Mouse (Mus musculus) left cerebral cortex, adult 8-10 months (tissue): ENCODE results near the gene Tfb1m. TPM values are rescaled to one million over a fixed set of nuclear protein-coding genes. Genes with fewer than 3 reads are reported as not detected.

Experiments
- total RNA-seq, 4 experiments: library from RNA; stranded (reverse); gene quantifications; 2 replicates each; pipeline ENCODE4 v1.2.4; 2022

Tfb1m gene
- total RNA-seq, 4 experiments from 2014 or later = 6.3 to 6.5 (median 6.3) TPM

Other genes with a start within 250 kb of the Tfb1m start
- 10 to 100 TPM; 82.4 to 86.9 (median 83.6) TPM for gene Tiam2, start 231.2 kb downstream of the Tfb1m start, total RNA-seq
- gene Cldn20, start 25.2 kb downstream of the Tfb1m start, total RNA-seq = 1 to 10 TPM in 3 of 4 experiments, under 1 TPM in 1; 0.91 to 3.5 (median 2.1) TPM
- gene Nox3, start 138.5 kb upstream of the Tfb1m start, total RNA-seq = not detected